Mouse (Mus musculus): Measurements from ENCODE around the gene Slc18a2.

The Slc18a2 gene

GRCm38 (mm10) chr19:59280841-59281240 lies 20.1 kb downstream of the Slc18a2 start:
- no peak for DNase-seq

- DNase-seq: no peak
Observed at GRCm38 (mm10) chr19:59282001-59282400, 21.3 kb downstream of the Slc18a2 start.

GRCm38 (mm10) chr19:59289042-59289441 lies 28.3 kb downstream of the Slc18a2 start:
- DNase-seq: no peak

DNA sequence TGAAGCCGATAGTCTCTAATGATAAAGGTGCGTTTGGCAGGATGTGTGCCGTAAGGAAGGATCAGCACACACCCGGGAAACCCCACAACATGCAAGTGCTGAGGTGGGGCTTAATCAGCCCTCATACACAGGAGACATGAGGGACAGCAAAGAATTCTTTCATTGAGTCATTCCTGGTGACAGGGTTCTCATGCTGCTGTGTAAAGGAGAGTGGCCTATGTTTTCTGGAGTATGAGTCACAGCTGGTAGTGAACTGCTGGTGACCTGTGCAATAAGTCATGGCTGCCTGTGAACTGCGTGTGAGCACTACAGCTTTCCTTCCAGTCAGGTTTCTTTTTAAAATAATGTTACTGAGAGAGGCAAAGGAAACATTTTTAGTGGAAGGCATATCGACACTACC lies 29.1 kb downstream of the Slc18a2 start:
- DNase-seq: no peak

GRCm38 (mm10) chr19:59292183-59292839 lies 31.6 kb downstream of the Slc18a2 start:
- no peak for DNase-seq

- DNase-seq: no peak
Observed at GRCm38 (mm10) chr19:59315308-59315707, 54.6 kb downstream of the Slc18a2 start.

- peak; percentile 32 for DNase-seq
Observed at GRCm38 (mm10) chr19:59316571-59316970, 55.9 kb downstream of the Slc18a2 start.

GRCm38 (mm10) chr19:59321990-59322389 lies 61.3 kb downstream of the Slc18a2 start, which contains the start of gene Rps12-ps3:
Rps12-ps3 (plus strand) TSS chr19:59322290.
- DNase-seq: no peak

- no peak for DNase-seq
Observed at GRCm38 (mm10) chr19:59330816-59331225, 70.1 kb downstream of the Slc18a2 start.

DNA sequence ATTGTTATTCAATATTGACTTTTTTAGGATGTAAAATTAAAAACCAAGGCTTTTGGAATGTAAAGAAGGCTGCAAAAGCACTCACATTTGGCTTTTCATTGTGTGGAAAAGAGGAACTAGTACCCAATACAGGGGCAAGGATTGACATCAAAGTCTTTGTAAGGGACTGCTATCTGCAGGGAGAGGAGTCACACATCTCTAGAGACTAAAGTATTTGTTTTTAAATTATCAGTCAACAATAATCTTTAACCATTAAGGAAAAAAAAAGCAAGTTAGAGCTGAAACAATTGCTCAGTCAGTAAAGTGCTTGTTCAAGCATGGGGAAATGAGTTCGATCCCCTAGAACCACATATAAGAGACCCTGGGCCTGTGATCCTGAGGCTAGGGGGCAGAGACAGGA lies 76.0 kb downstream of the Slc18a2 start:
- no peak for DNase-seq

GRCm38 (mm10) chr19:59337872-59338681 lies 77.4 kb downstream of the Slc18a2 start:
- no peak for DNase-seq

- no peak for DNase-seq
Observed at GRCm38 (mm10) chr19:59339908-59340307, 79.2 kb downstream of the Slc18a2 start.

- no peak for DNase-seq
Observed at GRCm38 (mm10) chr19:59342964-59343363, 82.3 kb downstream of the Slc18a2 start.

DNA sequence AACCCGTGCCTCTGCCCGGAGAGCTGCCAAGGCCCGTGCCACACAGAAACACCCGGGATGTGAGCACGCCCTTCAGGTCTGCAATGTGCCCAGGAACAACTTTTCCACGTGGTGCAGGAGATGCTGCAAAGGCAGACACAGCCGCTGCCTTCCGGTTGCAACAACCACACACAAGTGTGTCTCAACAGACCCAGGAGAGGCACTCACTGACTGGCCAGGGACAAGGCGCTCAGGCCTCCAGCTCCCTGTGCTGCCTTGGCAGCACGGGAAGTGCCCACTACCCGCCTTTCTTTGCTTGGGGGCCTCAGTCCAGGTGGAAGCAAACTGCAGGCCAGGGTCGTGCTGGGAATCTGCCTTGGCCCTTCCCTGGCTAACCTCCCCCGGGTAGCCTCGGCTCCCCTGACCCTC lies 83.6 kb downstream of the Slc18a2 start:
- peak; percentile 56 for DNase-seq

DNA sequence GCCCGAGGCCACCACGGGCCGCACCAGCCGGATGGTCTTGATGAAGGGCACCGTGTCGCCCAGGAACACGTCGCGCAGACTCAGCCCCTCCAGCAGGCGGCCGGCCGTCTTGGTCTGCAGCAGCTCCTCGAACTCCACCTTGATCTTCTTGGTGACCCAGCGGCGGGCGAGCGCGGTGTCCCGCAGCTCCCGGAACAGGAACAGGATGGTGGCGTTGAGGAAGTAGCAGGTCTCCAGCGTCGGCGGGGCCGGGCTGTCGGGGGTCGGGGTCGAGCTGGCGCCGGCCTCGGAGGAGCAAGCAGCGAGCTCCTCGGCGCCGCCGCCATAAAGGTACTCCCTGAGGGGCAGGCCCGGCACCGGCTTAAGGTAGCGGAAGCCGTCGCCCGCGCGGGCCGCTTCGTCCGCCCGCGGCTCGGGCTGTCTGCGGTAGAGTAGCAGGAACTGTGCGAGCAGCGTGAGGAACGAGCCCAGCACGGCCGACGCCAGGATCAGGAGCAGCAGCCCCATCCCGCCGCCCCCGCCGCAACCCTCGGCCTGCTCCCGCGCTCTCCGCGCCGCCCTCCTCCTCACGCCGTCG lies 84.5 kb downstream of the Slc18a2 start:
- peak; percentile 64 for DNase-seq
